Mouse (Mus musculus): ENCODE results near the gene Acox1.

DNA sequence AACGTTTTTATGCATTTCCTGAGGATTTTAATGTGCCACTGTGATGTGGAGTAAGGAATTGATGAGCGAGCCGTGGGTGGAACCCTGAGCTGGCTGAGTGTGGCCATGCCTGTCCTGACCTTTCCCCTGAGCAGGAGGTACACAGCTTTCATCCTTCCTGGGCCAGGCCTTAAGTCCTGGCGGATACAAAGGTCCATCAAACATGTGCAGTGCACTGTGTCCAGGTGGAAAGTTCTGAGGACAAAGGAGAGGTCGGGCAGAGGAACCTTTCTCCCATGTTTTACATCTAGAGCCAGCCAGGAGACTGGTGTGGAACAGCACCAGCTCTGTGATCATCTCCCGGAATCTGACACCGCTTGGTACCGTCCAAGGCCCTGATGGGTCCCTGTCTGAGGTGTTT lies 10.4 kb upstream of the Acox1 start:
- TF ChIP-seq CTCF (IDR thresholded peaks at IDR 0.05; ENCODE audit: insufficient read depth, low read depth, low read length) (no peak), POLR2A (IDR thresholded peaks at IDR 0.05; ENCODE audit: insufficient read depth, low read depth, low read length) (no peak)
